Comparison of ENCODE assay signal across 8 mouse cellular contexts in the genomic region with DNA sequence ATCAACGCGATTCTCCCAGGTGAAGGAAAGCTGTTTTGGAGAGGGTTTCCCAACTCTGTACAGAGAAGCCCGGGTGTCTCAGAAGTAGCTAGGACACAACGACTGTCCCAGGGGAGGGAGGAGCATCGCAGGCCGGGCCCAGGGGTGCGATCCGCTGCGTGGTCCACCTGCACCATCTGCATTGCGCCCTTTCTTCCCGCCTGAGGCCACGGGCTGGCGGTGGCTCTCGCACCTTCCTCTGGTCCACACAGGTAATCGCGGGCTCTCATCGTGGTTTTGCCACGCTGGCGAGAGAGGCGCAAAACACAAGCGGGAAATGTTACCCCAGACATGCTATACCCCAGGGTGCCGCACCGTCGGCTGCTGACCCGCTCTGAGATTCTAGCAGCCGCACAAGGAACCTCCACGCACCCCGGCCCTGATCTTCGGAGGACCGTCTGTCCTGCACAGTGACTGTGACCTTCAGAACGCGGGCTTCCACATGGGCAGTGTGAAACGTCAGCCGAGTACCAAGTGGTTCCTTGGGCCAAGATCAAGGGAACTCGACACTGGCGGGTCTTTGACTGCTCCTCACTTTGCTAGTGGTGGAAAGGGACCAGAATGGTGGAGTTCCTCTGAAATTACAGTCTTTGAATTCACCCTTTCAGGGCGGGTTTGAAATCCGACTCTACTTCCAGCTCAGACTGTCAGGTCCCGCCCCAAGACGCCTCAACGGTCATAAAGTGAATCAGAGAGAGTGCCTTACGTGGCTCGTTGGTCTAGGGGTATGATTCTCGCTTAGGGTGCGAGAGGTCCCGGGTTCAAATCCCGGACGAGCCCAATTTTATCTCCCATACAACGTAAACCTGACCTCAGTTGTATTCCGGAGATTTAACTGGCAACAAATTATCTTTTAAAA. TPM values are rescaled to one million over a fixed set of nuclear protein-coding genes. Genes with fewer than 3 reads are reported as not detected.
DNase-seq lines count a peak whose midpoint lies in the region; ATAC-seq and TF ChIP-seq lines count a peak whose summit lies in the region.

No protein-coding gene starts in this region.

- peak overlapping the region; percentile 53 for H3K4me2 ChIP-seq in intestine, embryonic 16.5 days (ENCODE audit: low read depth, low read length)
- peak overlapping the region; percentile 74 for H3K4me2 ChIP-seq in limb, embryonic 14.5 days (replicated peaks; ENCODE audit: low read depth, low read length, severe bottlenecking)
- peak overlapping the region; percentile 60 for H3K4me2 ChIP-seq in midbrain, embryonic 14.5 days (ENCODE audit: low read length)

- DNase-seq in urinary bladder, adult 2 months (ENCODE audit: low spot score): peak; percentile 41
- no peak for DNase-seq in urinary bladder, postnatal 10 days (ENCODE audit: low spot score)
- DNase-seq in embryonic facial prominence, embryonic 10.5 days (ENCODE audit: low spot score): peak; percentile 92
- DNase-seq in limb, embryonic 14.5 days (ENCODE audit: low spot score): peak; percentile 87
- DNase-seq in midbrain, embryonic 14.5 days: peak; percentile 63
- DNase-seq in spleen, postnatal 10 days (ENCODE audit: low spot score in 2 of 2): peak; percentile 81

- H3K27ac ChIP-seq in embryonic facial prominence, embryonic 10.5 days (replicated peaks): peak overlapping the region; percentile 76
- peak overlapping the region; percentile 79 for H3K27ac ChIP-seq in intestine, embryonic 16.5 days (ENCODE audit: low read length)
- peak overlapping the region; percentile 67 for H3K27ac ChIP-seq in limb, embryonic 14.5 days (replicated peaks; ENCODE audit: low read depth, low read length)
- no peak overlapping the region for H3K27ac ChIP-seq in midbrain, embryonic 14.5 days (replicated peaks; ENCODE audit: low read depth, low read length)

- peaks cover 14% of the 10 kb centered on the region for H3K27me3 ChIP-seq in embryonic facial prominence, embryonic 10.5 days (replicated peaks; ENCODE audit: low read depth, poor library complexity, severe bottlenecking)
- no peaks in the 10 kb centered on the region for H3K27me3 ChIP-seq in intestine, embryonic 16.5 days (replicated peaks; ENCODE audit: control insufficient read depth, insufficient read depth, low read length)
- no peaks in the 10 kb centered on the region for H3K27me3 ChIP-seq in limb, embryonic 14.5 days (ENCODE audit: control insufficient read depth, insufficient read depth, low read length)
- peaks cover 22% of the 10 kb centered on the region for H3K27me3 ChIP-seq in midbrain, embryonic 14.5 days (ENCODE audit: control insufficient read depth, insufficient read depth, low read length)

- no peak for TF ChIP-seq POLR2A in limb, embryonic 14.5 days (IDR thresholded peaks at IDR 0.05; ENCODE audit: borderline replicate concordance, extremely low read depth, insufficient read depth, insufficient read length)

- H3K4me3 ChIP-seq in embryonic facial prominence, embryonic 10.5 days: peak overlapping the region; percentile 78
- H3K4me3 ChIP-seq in intestine, embryonic 16.5 days (ENCODE audit: low read length): peak overlapping the region; percentile 65
- peak overlapping the region; percentile 59 for H3K4me3 ChIP-seq in limb, embryonic 14.5 days (replicated peaks; ENCODE audit: low read length)
- H3K4me3 ChIP-seq in midbrain, embryonic 14.5 days (replicated peaks; ENCODE audit: low read depth, low read length): peak overlapping the region; percentile 38

- H3K4me1 ChIP-seq in embryonic facial prominence, embryonic 10.5 days: peaks cover 20% of the 10 kb centered on the region
- no peaks in the 10 kb centered on the region for H3K4me1 ChIP-seq in intestine, embryonic 16.5 days (ENCODE audit: control insufficient read depth, insufficient read depth, low read length)
- H3K4me1 ChIP-seq in limb, embryonic 14.5 days (ENCODE audit: control insufficient read depth, insufficient read depth, low read length): no peaks in the 10 kb centered on the region
- peaks cover 5% of the 10 kb centered on the region; the same call in 1 of the 2 replicates for H3K4me1 ChIP-seq in midbrain, embryonic 14.5 days (ENCODE audit: control insufficient read depth, insufficient read depth, low read length)

- H3K36me3 ChIP-seq in embryonic facial prominence, embryonic 10.5 days (replicated peaks): no peaks in the 10 kb centered on the region
- no peaks in the 10 kb centered on the region for H3K36me3 ChIP-seq in intestine, embryonic 16.5 days (ENCODE audit: control insufficient read depth, insufficient read depth, low read length)
- H3K36me3 ChIP-seq in limb, embryonic 14.5 days (ENCODE audit: control insufficient read depth, insufficient read depth, low read length): no peaks in the 10 kb centered on the region
- no peaks in the 10 kb centered on the region for H3K36me3 ChIP-seq in midbrain, embryonic 14.5 days (ENCODE audit: control insufficient read depth, insufficient read depth, low read length)

- peak overlapping the region; percentile 68 for H3K9ac ChIP-seq in intestine, embryonic 16.5 days (ENCODE audit: low read depth, low read length)
- H3K9ac ChIP-seq in limb, embryonic 14.5 days (ENCODE audit: low read depth, low read length, severe bottlenecking): peak overlapping the region; percentile 59
- peak overlapping the region; percentile 29; the same call in 1 of the 2 replicates for H3K9ac ChIP-seq in midbrain, embryonic 14.5 days (replicated peaks; ENCODE audit: low read length)

- WGBS in embryonic facial prominence, embryonic 10.5 days: under 1% methylated on average over 50 of the region's 50 CpGs
- WGBS in intestine, embryonic 16.5 days: under 1% methylated on average over 49 of the region's 50 CpGs
- under 1% methylated on average over 49 of the region's 50 CpGs for WGBS in limb, embryonic 14.5 days
- under 1% methylated on average over 50 of the region's 50 CpGs for WGBS in midbrain, embryonic 14.5 days

- H3K9me3 ChIP-seq in embryonic facial prominence, embryonic 10.5 days: no peaks in the 10 kb centered on the region
- H3K9me3 ChIP-seq in intestine, embryonic 16.5 days (ENCODE audit: control insufficient read depth, low read length): no peaks in the 10 kb centered on the region
- H3K9me3 ChIP-seq in limb, embryonic 14.5 days (ENCODE audit: control insufficient read depth, low read length): no peaks in the 10 kb centered on the region
- no peaks in the 10 kb centered on the region for H3K9me3 ChIP-seq in midbrain, embryonic 14.5 days (ENCODE audit: control insufficient read depth, low read length)

- ATAC-seq in granulocyte monocyte progenitor cell, adult 5-6 weeks (replicated peaks; ENCODE audit: poor library complexity, severe bottlenecking): peak; percentile 70
- ATAC-seq in intestine, embryonic 16.5 days: peak; percentile 78
- peak; percentile 89 for ATAC-seq in limb, embryonic 14.5 days (ENCODE audit: low FRiP score, low read depth)
- 0 out of 2 replicates have a peak, but pooled peaks have one; percentile 43 for ATAC-seq in midbrain, embryonic 14.5 days (ENCODE audit: low FRiP score, low TSS enrichment)

RNA-seq across cellular contexts. Expression of gene Elf2, which starts 18.4 kb away (rescaled TPM):
- polyA plus RNA-seq in urinary bladder, adult 2 months (2012; rRNA removed): 52.0 and 53.9 TPM in 2 replicates
- polyA plus RNA-seq in embryonic facial prominence, embryonic 10.5 days (2016; fragmentation: Nextera tagmentation; extraction: Ambion mirVana): 42.0 and 49.2 TPM in 2 replicates
- total RNA-seq in granulocyte monocyte progenitor cell, adult 5-6 weeks (2014; fragmentation: Nextera tagmentation): 56.9 and 64.6 TPM in 2 replicates
- total RNA-seq in granulocyte monocyte progenitor cell, adult 5-6 weeks (2017): 103 and 116 TPM in 2 replicates
- polyA plus RNA-seq in intestine, embryonic 16.5 days (2015; fragmentation: Nextera tagmentation; extraction: Ambion mirVana): 43.4 and 53.5 TPM in 2 replicates
- polyA plus RNA-seq in limb, embryonic 14.5 days (2012; rRNA removed): 60.8 and 61.4 TPM in 2 replicates
- polyA plus RNA-seq in limb, embryonic 14.5 days (2014; fragmentation: Nextera tagmentation; extraction: Ambion mirVana): 59.3 and 64.0 TPM in 2 replicates
- 28.6 and 37.3 TPM in 2 replicates for polyA plus RNA-seq in midbrain, embryonic 14.5 days (2014; fragmentation: Nextera tagmentation; extraction: Ambion mirVana)

RNA-seq across cellular contexts. Expression of gene Mgarp, which starts 37.6 kb away (rescaled TPM):
- polyA plus RNA-seq in urinary bladder, adult 2 months (2012; rRNA removed): 2.9 and 3.6 TPM in 2 replicates
- 8.0 and 8.7 TPM in 2 replicates for polyA plus RNA-seq in embryonic facial prominence, embryonic 10.5 days (2016; fragmentation: Nextera tagmentation; extraction: Ambion mirVana)
- total RNA-seq in granulocyte monocyte progenitor cell, adult 5-6 weeks (2014; fragmentation: Nextera tagmentation): not detected in 2 replicates
- not detected in 2 replicates for total RNA-seq in granulocyte monocyte progenitor cell, adult 5-6 weeks (2017)
- polyA plus RNA-seq in intestine, embryonic 16.5 days (2015; fragmentation: Nextera tagmentation; extraction: Ambion mirVana): 4.0 and 9.6 TPM in 2 replicates
- polyA plus RNA-seq in limb, embryonic 14.5 days (2012; rRNA removed): 3.1 TPM in 2 replicates
- 4.0 and 4.9 TPM in 2 replicates for polyA plus RNA-seq in limb, embryonic 14.5 days (2014; fragmentation: Nextera tagmentation; extraction: Ambion mirVana)
- 2.6 and 4.6 TPM in 2 replicates for polyA plus RNA-seq in midbrain, embryonic 14.5 days (2014; fragmentation: Nextera tagmentation; extraction: Ambion mirVana)

RNA-seq across cellular contexts. Expression of gene Ndufc1, which starts 49.9 kb away (rescaled TPM):
- 295 and 320 TPM in 2 replicates for polyA plus RNA-seq in urinary bladder, adult 2 months (2012; rRNA removed)
- polyA plus RNA-seq in embryonic facial prominence, embryonic 10.5 days (2016; fragmentation: Nextera tagmentation; extraction: Ambion mirVana): 646 and 663 TPM in 2 replicates
- total RNA-seq in granulocyte monocyte progenitor cell, adult 5-6 weeks (2014; fragmentation: Nextera tagmentation): 243 and 263 TPM in 2 replicates
- 76.8 and 110 TPM in 2 replicates for total RNA-seq in granulocyte monocyte progenitor cell, adult 5-6 weeks (2017)
- 906 and 911 TPM in 2 replicates for polyA plus RNA-seq in intestine, embryonic 16.5 days (2015; fragmentation: Nextera tagmentation; extraction: Ambion mirVana)
- polyA plus RNA-seq in limb, embryonic 14.5 days (2012; rRNA removed): 249 and 276 TPM in 2 replicates
- 624 and 640 TPM in 2 replicates for polyA plus RNA-seq in limb, embryonic 14.5 days (2014; fragmentation: Nextera tagmentation; extraction: Ambion mirVana)
- polyA plus RNA-seq in midbrain, embryonic 14.5 days (2014; fragmentation: Nextera tagmentation; extraction: Ambion mirVana): 796 and 925 TPM in 2 replicates

RNA-seq across cellular contexts. Expression of gene Naa15, which starts 56.0 kb away (rescaled TPM):
- 21.1 and 22.9 TPM in 2 replicates for polyA plus RNA-seq in urinary bladder, adult 2 months (2012; rRNA removed)
- polyA plus RNA-seq in embryonic facial prominence, embryonic 10.5 days (2016; fragmentation: Nextera tagmentation; extraction: Ambion mirVana): 68.2 and 69.9 TPM in 2 replicates
- 74.4 and 89.1 TPM in 2 replicates for total RNA-seq in granulocyte monocyte progenitor cell, adult 5-6 weeks (2014; fragmentation: Nextera tagmentation)
- 114 and 126 TPM in 2 replicates for total RNA-seq in granulocyte monocyte progenitor cell, adult 5-6 weeks (2017)
- 27.3 and 27.9 TPM in 2 replicates for polyA plus RNA-seq in intestine, embryonic 16.5 days (2015; fragmentation: Nextera tagmentation; extraction: Ambion mirVana)
- 22.4 and 26.9 TPM in 2 replicates for polyA plus RNA-seq in limb, embryonic 14.5 days (2012; rRNA removed)
- 37.4 and 37.8 TPM in 2 replicates for polyA plus RNA-seq in limb, embryonic 14.5 days (2014; fragmentation: Nextera tagmentation; extraction: Ambion mirVana)
- polyA plus RNA-seq in midbrain, embryonic 14.5 days (2014; fragmentation: Nextera tagmentation; extraction: Ambion mirVana): 37.9 and 41.5 TPM in 2 replicates
